11 mouse cellular contexts compared by ENCODE assay signal in genomic region chr4:138547041-138547440, GRCm38 (mm10).
DNase-seq lines count a peak whose midpoint lies in the region; ATAC-seq and TF ChIP-seq lines count a peak whose summit lies in the region.
"Had no signal": no experiment of that assay in that cellular context is flagged by ENCODE, and none has a peak within 500 bp of the region (broad histone marks: within the 10 kb centered on the region; RNA-seq: fewer than 3 reads in every experiment).

No protein-coding gene starts in this region.

- no peak overlapping the region for H3K4me2 ChIP-seq in forebrain, postnatal 0 days (ENCODE audit: low read depth)
- H3K4me2 ChIP-seq in forebrain, embryonic 16.5 days (ENCODE audit: low read length): no peak overlapping the region
- no peak overlapping the region for H3K4me2 ChIP-seq in liver, embryonic 11.5 days
- H3K4me2 ChIP-seq: neural tube, embryonic 12.5 days had no signal

- no peak overlapping the region for H3K4me3 ChIP-seq in forebrain, postnatal 0 days (ENCODE audit: low read depth, low read length)
- no peak overlapping the region for H3K4me3 ChIP-seq in forebrain, embryonic 16.5 days (replicated peaks; ENCODE audit: low read length)
- H3K4me3 ChIP-seq in liver, embryonic 11.5 days (ENCODE audit: low read depth, low read length): no peak overlapping the region
- no peak overlapping the region for H3K4me3 ChIP-seq in ES-Bruce4 (ENCODE audit: low read depth, low read length)
- H3K4me3 ChIP-seq: erythroblast, embryonic 14.5 days; neural tube, embryonic 12.5 days had no signal

- ATAC-seq in forebrain, postnatal 0 days: no peak
- ATAC-seq in forebrain, embryonic 16.5 days: no peak
- no peak for ATAC-seq in liver, embryonic 11.5 days (replicated peaks; ENCODE audit: low FRiP score)

- peaks cover 17% of the 10 kb centered on the region for H3K4me1 ChIP-seq in forebrain, postnatal 0 days (ENCODE audit: insufficient read depth)
- H3K4me1 ChIP-seq in forebrain, embryonic 16.5 days (replicated peaks; ENCODE audit: control insufficient read depth, insufficient read depth, low read length): peaks cover 19% of the 10 kb centered on the region
- no peaks in the 10 kb centered on the region for H3K4me1 ChIP-seq in liver, embryonic 11.5 days (replicated peaks; ENCODE audit: control insufficient read depth, insufficient read depth, low read length)
- no peaks in the 10 kb centered on the region for H3K4me1 ChIP-seq in ES-Bruce4 (ENCODE audit: control insufficient read depth, insufficient read depth, low read length)

- no peaks in the 10 kb centered on the region for H3K36me3 ChIP-seq in forebrain, postnatal 0 days (ENCODE audit: insufficient read depth)
- H3K36me3 ChIP-seq in forebrain, embryonic 16.5 days (ENCODE audit: control insufficient read depth, insufficient read depth): no peaks in the 10 kb centered on the region
- no peaks in the 10 kb centered on the region for H3K36me3 ChIP-seq in liver, embryonic 11.5 days (ENCODE audit: control insufficient read depth, insufficient read depth, low read length)
- no peaks in the 10 kb centered on the region for H3K36me3 ChIP-seq in ES-Bruce4 (ENCODE audit: control insufficient read depth, insufficient read depth, low read length, poor library complexity, severe bottlenecking)
- H3K36me3 ChIP-seq: neural tube, embryonic 12.5 days had no signal

- H3K27ac ChIP-seq in forebrain, postnatal 0 days (ENCODE audit: low read depth, low read length): no peak overlapping the region
- H3K27ac ChIP-seq in forebrain, embryonic 16.5 days (ENCODE audit: low read length): no peak overlapping the region
- no peak overlapping the region for H3K27ac ChIP-seq in liver, embryonic 11.5 days (ENCODE audit: low read depth, low read length)
- no peak overlapping the region for H3K27ac ChIP-seq in ES-Bruce4 (ENCODE audit: insufficient read depth, low read length)
- H3K27ac ChIP-seq: neural tube, embryonic 12.5 days had no signal

- peak; percentile 54 for DNase-seq in forebrain, postnatal 0 days
- DNase-seq in liver: peak; percentile 34
- no peak for DNase-seq in liver, embryonic 11.5 days (ENCODE audit: low spot score)
- DNase-seq in lung, postnatal 14 days: peak; percentile 31
- DNase-seq in heart, adult 18-20 months: no peak
- DNase-seq in heart, adult 9 months (ENCODE audit: low spot score in 2 of 2): no peak
- DNase-seq: cerebellum, adult 11 months had no signal

- 59% methylated on average over 6 of the region's 6 CpGs for WGBS in forebrain, postnatal 0 days
- WGBS in forebrain, embryonic 16.5 days: 66% methylated on average over 6 of the region's 6 CpGs
- WGBS in liver, embryonic 11.5 days: 52% methylated on average over 6 of the region's 6 CpGs

- no peak overlapping the region for H3K9ac ChIP-seq in forebrain, postnatal 0 days
- H3K9ac ChIP-seq in forebrain, embryonic 16.5 days (replicated peaks; ENCODE audit: low read depth, low read length): no peak overlapping the region
- H3K9ac ChIP-seq in liver, embryonic 11.5 days (ENCODE audit: low read depth, low read length): no peak overlapping the region
- no peak overlapping the region for H3K9ac ChIP-seq in ES-Bruce4 (ENCODE audit: low read depth, poor library complexity, severe bottlenecking)
- H3K9ac ChIP-seq: neural tube, embryonic 12.5 days had no signal

- H3K9me3 ChIP-seq in forebrain, postnatal 0 days (ENCODE audit: low read length): no peaks in the 10 kb centered on the region
- no peaks in the 10 kb centered on the region for H3K9me3 ChIP-seq in forebrain, embryonic 16.5 days (ENCODE audit: control insufficient read depth, low read length)
- H3K9me3 ChIP-seq in liver, embryonic 11.5 days (ENCODE audit: control insufficient read depth, low read length): no peaks in the 10 kb centered on the region
- H3K9me3 ChIP-seq in ES-Bruce4 (replicated peaks; ENCODE audit: control insufficient read depth, insufficient read depth, low read length, poor library complexity, severe bottlenecking): no peaks in the 10 kb centered on the region
- H3K9me3 ChIP-seq: neural tube, embryonic 12.5 days had no signal

- no peak for TF ChIP-seq EP300 in ES-Bruce4 (IDR thresholded peaks at IDR 0.05; ENCODE audit: insufficient read depth, low read depth, low read length)

- TF ChIP-seq POLR2A in ES-Bruce4 (IDR thresholded peaks at IDR 0.05; ENCODE audit: insufficient read depth, low read length): no peak

- no peaks in the 10 kb centered on the region for H3K27me3 ChIP-seq in forebrain, postnatal 0 days (ENCODE audit: insufficient read depth, low read length)
- H3K27me3 ChIP-seq in forebrain, embryonic 16.5 days (replicated peaks; ENCODE audit: control insufficient read depth, insufficient read depth, low read length): no peaks in the 10 kb centered on the region; the same call in 1 of the 2 replicates
- peaks cover 8% of the 10 kb centered on the region for H3K27me3 ChIP-seq in liver, embryonic 11.5 days (replicated peaks; ENCODE audit: control insufficient read depth, insufficient read depth, low read length)
- no peaks in the 10 kb centered on the region for H3K27me3 ChIP-seq in ES-Bruce4 (ENCODE audit: control insufficient read depth, insufficient read depth, low read length, poor library complexity, severe bottlenecking)

- peak; percentile 60 for TF ChIP-seq CTCF in forebrain, postnatal 0 days (IDR thresholded peaks at IDR 0.05; ENCODE audit: low read depth)
- TF ChIP-seq CTCF in ES-Bruce4 (IDR thresholded peaks at IDR 0.05; ENCODE audit: low read depth, low read length): peak; percentile 30

Comparison
In these comparisons a context has a peak if more than half of its experiments do, and no peak if none do; other contexts are left out.
1. DNase-seq: peak in forebrain, postnatal 0 days (single experiment), liver (single experiment) and lung, postnatal 14 days (single experiment); none in liver, embryonic 11.5 days (single experiment), heart, adult 18-20 months (0 of 2) and heart, adult 9 months (0 of 2).